Comparison of ENCODE assay signal across 12 mouse cellular contexts in the genomic region with DNA sequence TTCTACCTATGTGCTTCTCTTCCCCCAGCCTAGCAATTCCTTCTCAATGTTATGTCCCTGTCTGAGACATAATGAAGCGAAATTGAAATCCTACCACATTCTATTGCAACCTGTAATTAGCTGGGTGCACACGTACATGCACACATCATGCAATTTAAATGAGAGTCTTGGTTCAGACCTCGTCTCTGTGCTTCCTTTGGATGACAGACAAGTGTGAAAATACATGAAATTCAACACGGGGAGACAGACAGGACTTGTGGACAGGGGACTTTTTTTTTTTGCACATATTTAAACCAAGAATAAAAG.
DNase-seq lines count a peak whose midpoint lies in the region; ATAC-seq and TF ChIP-seq lines count a peak whose summit lies in the region.
"Had no signal": no experiment of that assay in that cellular context is flagged by ENCODE, and none has a peak within 500 bp of the region (broad histone marks: within the 10 kb centered on the region; RNA-seq: fewer than 3 reads in every experiment).

No protein-coding gene starts in this region.

- ATAC-seq in forebrain, embryonic 12.5 days (ENCODE audit: low FRiP score), result peak; percentile 74
- peak; percentile 16; the same call in 1 of the 2 replicates for ATAC-seq in hindbrain, embryonic 14.5 days (ENCODE audit: low FRiP score)
- ATAC-seq in midbrain, embryonic 16.5 days, result peak; percentile 32; the same call in 1 of the 2 replicates
- ATAC-seq: liver, postnatal 0 days had no signal

- TF ChIP-seq POLR2A in ES-Bruce4 (IDR thresholded peaks at IDR 0.05; ENCODE audit: insufficient read depth, low read length), result no peak

- peaks cover 2% of the 10 kb centered on the region for H3K4me1 ChIP-seq in ES-Bruce4 (ENCODE audit: control insufficient read depth, insufficient read depth, low read length)
- peaks cover 51% of the 10 kb centered on the region for H3K4me1 ChIP-seq in forebrain, embryonic 12.5 days
- peaks cover 36% of the 10 kb centered on the region for H3K4me1 ChIP-seq in hindbrain, embryonic 14.5 days (replicated peaks; ENCODE audit: control insufficient read depth, insufficient read depth, low read length)
- peaks cover 22% of the 10 kb centered on the region for H3K4me1 ChIP-seq in midbrain, embryonic 16.5 days (ENCODE audit: control insufficient read depth, insufficient read depth, low read length)

- DNase-seq in hindbrain, embryonic 14.5 days (ENCODE audit: low spot score), result no peak
- DNase-seq in urinary bladder, postnatal 36 days (ENCODE audit: low spot score in 2 of 2), result no peak
- no peak for DNase-seq in cerebellum, postnatal 25 days
- no peak for DNase-seq in spleen, adult 12 weeks (ENCODE audit: low spot score)
- DNase-seq: adrenal gland, adult 8-10 months; B cell, adult 2 months; liver, postnatal 0 days; thymus, postnatal 4 days had no signal

- H3K4me2 ChIP-seq in forebrain, embryonic 12.5 days, result peak overlapping the region; percentile 26
- peak overlapping the region; percentile 15; the same call in 1 of the 2 replicates for H3K4me2 ChIP-seq in hindbrain, embryonic 14.5 days (replicated peaks)
- peak overlapping the region; percentile 13; the same call in 1 of the 2 replicates for H3K4me2 ChIP-seq in midbrain, embryonic 16.5 days (ENCODE audit: low read length)

- no peak for TF ChIP-seq EP300 in ES-Bruce4 (IDR thresholded peaks at IDR 0.05; ENCODE audit: insufficient read depth, low read depth, low read length)

- H3K36me3 ChIP-seq in ES-Bruce4 (ENCODE audit: control insufficient read depth, insufficient read depth, low read length, poor library complexity, severe bottlenecking), result no peaks in the 10 kb centered on the region
- no peaks in the 10 kb centered on the region for H3K36me3 ChIP-seq in forebrain, embryonic 12.5 days (replicated peaks)
- H3K36me3 ChIP-seq in hindbrain, embryonic 14.5 days (replicated peaks; ENCODE audit: control insufficient read depth, insufficient read depth), result no peaks in the 10 kb centered on the region
- no peaks in the 10 kb centered on the region for H3K36me3 ChIP-seq in midbrain, embryonic 16.5 days (ENCODE audit: control insufficient read depth, insufficient read depth, low read length)

- no peaks in the 10 kb centered on the region for H3K27me3 ChIP-seq in ES-Bruce4 (ENCODE audit: control insufficient read depth, insufficient read depth, low read length, poor library complexity, severe bottlenecking)
- no peaks in the 10 kb centered on the region for H3K27me3 ChIP-seq in forebrain, embryonic 12.5 days
- no peaks in the 10 kb centered on the region for H3K27me3 ChIP-seq in hindbrain, embryonic 14.5 days (ENCODE audit: control insufficient read depth, insufficient read depth, low read length)
- H3K27me3 ChIP-seq in midbrain, embryonic 16.5 days (ENCODE audit: control insufficient read depth, insufficient read depth, low read depth, low read length), result no peaks in the 10 kb centered on the region

- TF ChIP-seq CTCF in ES-Bruce4 (IDR thresholded peaks at IDR 0.05; ENCODE audit: low read depth, low read length), result no peak

- no peaks in the 10 kb centered on the region for H3K9me3 ChIP-seq in ES-Bruce4 (replicated peaks; ENCODE audit: control insufficient read depth, insufficient read depth, low read length, poor library complexity, severe bottlenecking)
- no peaks in the 10 kb centered on the region for H3K9me3 ChIP-seq in forebrain, embryonic 12.5 days
- no peaks in the 10 kb centered on the region for H3K9me3 ChIP-seq in hindbrain, embryonic 14.5 days (ENCODE audit: control insufficient read depth, low read length)
- no peaks in the 10 kb centered on the region for H3K9me3 ChIP-seq in midbrain, embryonic 16.5 days (replicated peaks; ENCODE audit: control insufficient read depth, low read length, poor library complexity, severe bottlenecking)

- H3K4me3 ChIP-seq in ES-Bruce4 (ENCODE audit: low read depth, low read length), result no peak overlapping the region
- H3K4me3 ChIP-seq in forebrain, embryonic 12.5 days (replicated peaks), result no peak overlapping the region
- no peak overlapping the region for H3K4me3 ChIP-seq in hindbrain, embryonic 14.5 days (replicated peaks; ENCODE audit: low read length)
- no peak overlapping the region for H3K4me3 ChIP-seq in midbrain, embryonic 16.5 days (ENCODE audit: low read depth, low read length)
- H3K4me3 ChIP-seq: myocyte had no signal

- no peak overlapping the region for H3K9ac ChIP-seq in ES-Bruce4 (ENCODE audit: low read depth, poor library complexity, severe bottlenecking)
- H3K9ac ChIP-seq in forebrain, embryonic 12.5 days, result 0 out of 2 replicates have a peak overlapping the region, but pooled peaks have one; percentile 12
- H3K9ac ChIP-seq in hindbrain, embryonic 14.5 days, result no peak overlapping the region
- H3K9ac ChIP-seq in midbrain, embryonic 16.5 days (ENCODE audit: low read depth, low read length), result no peak overlapping the region
- H3K9ac ChIP-seq: liver, postnatal 0 days had no signal

- peak overlapping the region; percentile 19; the same call in 1 of the 2 replicates for H3K27ac ChIP-seq in ES-Bruce4 (ENCODE audit: insufficient read depth, low read length)
- peak overlapping the region; percentile 97 for H3K27ac ChIP-seq in forebrain, embryonic 12.5 days
- H3K27ac ChIP-seq in hindbrain, embryonic 14.5 days, result peak overlapping the region; percentile 84
- H3K27ac ChIP-seq in midbrain, embryonic 16.5 days (ENCODE audit: low read length), result peak overlapping the region; percentile 85

- 4% methylated on average over 4 of the region's 4 CpGs for WGBS in forebrain, embryonic 12.5 days
- WGBS in hindbrain, embryonic 14.5 days, result 12% methylated on average over 4 of the region's 4 CpGs
- 7% methylated on average over 4 of the region's 4 CpGs for WGBS in midbrain, embryonic 16.5 days

Comparison
In these comparisons a context has a peak if more than half of its experiments do, and no peak if none do; other contexts are left out.
1. H3K27ac ChIP-seq: peak in every context shown above with its lines; median percentile 97 in forebrain, embryonic 12.5 days; 85 in midbrain, embryonic 16.5 days; 84 in hindbrain, embryonic 14.5 days; 19 in ES-Bruce4.
2. ATAC-seq: peak in every context shown above with its lines; median percentile 74 in forebrain, embryonic 12.5 days; 32 in midbrain, embryonic 16.5 days; 16 in hindbrain, embryonic 14.5 days.